Mouse (Mus musculus) retina, postnatal 1 day (tissue): ENCODE measurements at regions not wholly inside any gene's neighbourhood (a gene's known extent, or its start where the extent isn't known, plus 50 kb on each side); places are given as distances from the start of the nearest gene placed in this dataset.

Experiments used
- DNase-seq: peaks from one replicate; pipeline ENCODE4 v3.0.0-alpha.2; 2012

- no peak for DNase-seq
Observed at GRCm38 (mm10) chr3:131698070-131698750, 133.6 kb downstream of the Papss1 start.

DNA sequence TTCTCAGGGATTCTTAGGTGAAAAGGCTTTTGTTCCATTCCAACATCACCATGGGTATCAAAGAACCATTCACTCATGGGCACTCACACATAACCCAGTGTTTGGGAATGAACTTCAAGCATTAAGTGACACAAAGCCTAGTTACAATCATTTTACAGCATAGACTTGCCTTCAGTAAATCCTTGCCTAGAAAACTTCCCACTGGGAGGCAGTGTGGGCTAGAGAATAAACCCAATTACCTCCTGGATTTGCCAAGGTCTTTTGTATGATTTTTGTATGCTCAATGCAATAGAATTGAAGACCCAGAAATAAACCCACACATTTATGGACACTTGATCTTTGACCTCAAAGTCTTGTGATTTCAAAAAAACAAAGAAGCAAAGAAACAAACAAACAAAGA, 138.6 kb downstream of the Papss1 start:
- peak; percentile 14 for DNase-seq

GRCm38 (mm10) chr3:131713532-131713931, 149.0 kb downstream of the Papss1 start:
- DNase-seq: no peak

- DNase-seq: no peak
Observed at GRCm38 (mm10) chr3:131718761-131719160, 154.2 kb downstream of the Papss1 start.

- DNase-seq: no peak
Observed at GRCm38 (mm10) chr3:131728618-131729017, 164.1 kb downstream of the Papss1 start.

GRCm38 (mm10) chr3:131734226-131734625, 169.7 kb downstream of the Papss1 start:
- DNase-seq: no peak

DNA sequence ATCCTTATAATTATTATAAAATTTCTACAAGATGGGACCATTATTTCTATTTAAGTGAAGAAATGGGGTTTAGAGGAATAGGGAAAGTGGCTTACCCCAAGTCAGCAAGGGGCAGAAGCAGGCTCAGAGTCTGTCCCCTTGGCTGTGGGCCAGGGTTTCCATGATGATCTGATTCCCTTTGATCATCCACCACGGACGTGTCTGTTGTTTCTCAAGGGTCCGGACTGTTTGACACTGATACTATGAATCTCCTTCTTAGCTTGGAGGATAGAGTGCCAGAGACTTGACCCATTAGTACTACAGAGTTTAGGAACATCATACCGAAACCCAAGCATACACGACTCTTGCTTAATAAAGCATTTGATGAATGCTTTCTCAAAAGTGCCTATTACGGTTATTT, 172.9 kb downstream of the Papss1 start:
- peak; percentile 9 for DNase-seq

- DNase-seq: no peak
Observed at GRCm38 (mm10) chr3:131737953-131738598, 173.5 kb downstream of the Papss1 start.

DNA sequence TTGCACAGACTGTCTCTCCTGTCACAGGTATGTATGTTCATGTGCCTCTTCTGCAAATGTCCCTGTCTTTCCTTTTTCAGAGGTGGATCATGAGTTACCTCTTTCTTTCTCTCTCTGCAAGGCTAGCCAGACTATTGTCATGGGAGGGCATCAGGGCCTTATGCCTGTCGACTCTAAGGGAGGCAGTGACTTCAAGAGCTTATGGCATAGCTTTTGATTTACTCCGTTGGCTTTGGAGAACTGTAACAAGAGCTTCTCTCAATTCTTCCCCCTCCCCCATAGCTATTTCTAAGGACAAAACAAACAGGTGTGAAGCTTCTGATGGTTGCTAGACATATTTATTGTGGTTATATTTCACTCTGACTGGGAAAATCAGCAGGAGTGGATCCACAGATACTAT, 191.0 kb downstream of the Papss1 start:
- no peak for DNase-seq

DNA sequence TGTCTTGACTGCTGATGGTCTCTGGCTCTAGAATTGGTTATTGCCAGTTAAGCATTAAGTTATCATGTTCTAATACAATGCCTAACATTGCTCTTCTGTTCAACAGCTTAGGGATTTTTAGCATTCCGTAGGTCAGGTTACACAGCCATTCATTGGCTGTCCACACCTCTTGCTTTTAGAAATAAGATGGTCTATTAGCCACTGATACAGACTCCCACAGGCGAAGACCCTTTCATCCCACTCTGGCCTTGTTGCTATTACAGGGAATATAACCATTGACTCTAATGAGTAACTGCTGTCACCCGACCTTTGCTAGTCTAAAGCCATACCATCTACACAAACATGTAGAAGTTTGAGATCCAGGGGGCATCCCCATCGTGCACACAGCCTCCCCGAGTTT, 191.6 kb downstream of the Papss1 start:
- no peak for DNase-seq

GRCm38 (mm10) chr3:131769976-131770375, 205.4 kb downstream of the Papss1 start:
- DNase-seq: no peak

GRCm38 (mm10) chr3:131770486-131770885, 205.9 kb downstream of the Papss1 start:
- DNase-seq: no peak

GRCm38 (mm10) chr3:131771863-131772546, 207.4 kb downstream of the Papss1 start:
- no peak for DNase-seq

- DNase-seq: no peak
Observed at GRCm38 (mm10) chr3:131772593-131772992, 208.0 kb downstream of the Papss1 start.

GRCm38 (mm10) chr3:131775431-131775830, 210.9 kb downstream of the Papss1 start:
- no peak for DNase-seq

- DNase-seq: no peak
Observed at GRCm38 (mm10) chr3:131776650-131777049, 212.1 kb downstream of the Papss1 start.

- DNase-seq: no peak
Observed at GRCm38 (mm10) chr3:131779803-131780202, 215.2 kb downstream of the Papss1 start.

- no peak for DNase-seq
Observed at GRCm38 (mm10) chr3:131785524-131785923, 221.0 kb downstream of the Papss1 start.

DNA sequence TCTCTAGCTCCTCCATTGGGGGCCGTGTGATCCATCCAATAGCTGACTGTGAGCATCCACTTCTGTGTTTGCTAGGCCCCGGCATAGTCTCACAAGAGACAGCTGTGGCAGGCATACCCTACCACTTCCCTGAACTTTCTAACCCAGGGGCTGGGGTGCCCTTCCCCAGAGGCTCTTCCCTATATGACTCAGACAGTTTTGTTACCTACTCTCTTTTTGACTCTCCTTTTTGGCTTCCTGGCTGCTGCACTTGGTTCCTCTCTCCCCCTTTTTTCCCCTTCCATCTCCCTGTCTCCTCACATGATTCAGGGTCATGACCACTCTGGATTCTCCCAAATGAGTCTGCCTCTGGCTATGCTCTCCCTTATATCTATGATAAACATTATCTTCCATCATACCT, 223.8 kb downstream of the Papss1 start:
- no peak for DNase-seq

DNA sequence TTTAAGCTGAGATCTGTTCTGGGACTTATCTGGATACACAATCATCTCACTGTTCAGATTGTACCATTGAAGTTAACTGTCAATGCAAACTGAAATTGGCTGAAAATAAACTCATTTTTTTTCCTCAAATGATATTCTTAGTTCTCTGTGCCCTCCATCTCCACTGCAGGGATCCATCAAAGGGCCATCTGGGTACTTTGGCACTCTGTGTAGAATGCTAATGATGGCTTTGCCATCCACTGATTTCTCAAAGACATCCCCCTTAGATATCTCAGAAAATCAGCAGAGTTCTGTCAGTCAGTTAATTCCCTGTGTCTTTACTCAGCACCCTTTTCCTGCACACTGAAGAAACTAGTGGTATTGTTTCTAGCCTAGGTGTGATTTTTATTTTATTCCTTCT, 224.6 kb downstream of the Papss1 start:
- DNase-seq: no peak

DNA sequence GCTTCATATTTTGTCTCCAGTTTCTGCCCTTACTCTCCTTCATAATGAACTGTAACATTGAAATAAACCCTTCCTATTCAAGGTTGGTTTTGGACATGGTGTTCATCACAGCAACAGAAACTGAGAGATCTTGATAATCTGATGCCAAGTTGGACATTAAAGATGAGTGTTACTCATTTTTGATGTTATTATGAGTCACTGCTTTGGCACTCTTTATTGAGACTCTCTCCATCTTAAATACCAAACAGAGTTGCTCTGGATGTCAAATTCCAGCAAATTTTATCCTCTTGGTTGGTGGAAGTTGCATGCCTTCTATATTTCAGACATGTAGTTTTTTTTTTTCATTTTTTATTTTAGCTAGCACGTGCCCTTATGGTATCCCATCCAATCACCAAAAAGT, 229.5 kb downstream of the Papss1 start:
- no peak for DNase-seq

GRCm38 (mm10) chr3:131795108-131796005, 230.8 kb downstream of the Papss1 start:
- DNase-seq: no peak

GRCm38 (mm10) chr3:131799774-131800173, 235.2 kb downstream of the Papss1 start:
- no peak for DNase-seq
